Mouse (Mus musculus): ENCODE measurements around the gene Pitx1. TPM values are rescaled to one million over a fixed set of nuclear protein-coding genes. Genes with fewer than 3 reads are reported as not detected.

The Pitx1 gene
- polyA plus RNA-seq, 1 experiment from 2014 or later, result not detected

DNA sequence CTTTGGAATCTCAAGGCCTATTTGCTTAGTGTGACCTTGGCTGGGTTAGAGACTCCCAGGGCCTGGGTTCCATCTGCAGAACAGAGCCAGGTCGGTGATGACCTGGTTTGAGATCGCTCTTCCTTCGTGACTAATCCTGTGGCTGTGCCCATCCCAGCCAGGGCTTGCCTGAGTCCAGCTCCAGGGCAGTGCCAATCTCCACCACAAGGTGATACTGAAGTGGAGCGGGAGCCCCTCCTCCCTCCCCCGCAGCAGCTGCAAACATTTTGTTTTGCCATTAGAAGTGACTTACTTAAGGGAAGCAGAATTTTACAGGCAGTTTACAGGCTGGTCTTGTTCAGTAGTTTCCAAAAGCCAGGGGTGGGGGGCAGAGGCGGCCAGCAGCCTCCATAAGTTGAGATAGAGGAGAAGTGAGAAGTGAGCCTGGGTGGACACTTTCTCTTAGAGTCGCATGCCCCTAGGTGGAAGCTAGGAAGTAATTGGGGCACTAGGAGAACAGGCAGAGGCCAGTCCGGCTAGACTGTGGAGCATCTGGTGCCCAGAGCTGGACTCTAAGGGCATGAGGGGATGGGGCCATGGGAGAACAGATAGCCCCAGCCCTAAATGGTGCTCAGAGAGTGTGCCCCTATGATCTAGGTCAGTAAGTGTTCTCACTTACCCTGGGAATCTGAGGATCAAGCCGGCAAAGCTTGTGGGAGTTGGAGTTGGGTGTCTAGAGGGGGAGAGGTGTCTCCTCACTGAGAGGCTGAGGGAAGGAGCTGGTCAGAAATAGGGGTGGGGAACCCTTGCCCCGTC, 11.6 kb downstream of the Pitx1 start:
- Histone ChIP-seq H3K9ac (replicated peaks; ENCODE audit: low read depth) (no peak overlapping the region), H3K4me1 (ENCODE audit: insufficient read depth, low read depth, low read length) (no peaks in the 10 kb centered on the region), H3K4me2 (replicated peaks; ENCODE audit: low read depth, low read length) (no peak overlapping the region), H3K9me3 (ENCODE audit: low read length) (no peaks in the 10 kb centered on the region), H3K27ac (ENCODE audit: low read length) (no peak overlapping the region), H3K4me3 (ENCODE audit: low read depth, low read length) (no peak overlapping the region), H3K27me3 (replicated peaks; ENCODE audit: insufficient read depth, low read length) (peaks cover 59% of the 10 kb centered on the region), H3K36me3 (ENCODE audit: insufficient read depth, low read length) (no peaks in the 10 kb centered on the region)
- WGBS, result 16% methylated on average over 10 of the region's 10 CpGs
- ATAC-seq (no peak), DNase-seq (ENCODE audit: low spot score) (no peak)
- peak; percentile 37 for TF ChIP-seq CTCF (IDR thresholded peaks at IDR 0.05)
- TF ChIP-seq EP300 (IDR thresholded peaks at IDR 0.05), result no peak

DNA sequence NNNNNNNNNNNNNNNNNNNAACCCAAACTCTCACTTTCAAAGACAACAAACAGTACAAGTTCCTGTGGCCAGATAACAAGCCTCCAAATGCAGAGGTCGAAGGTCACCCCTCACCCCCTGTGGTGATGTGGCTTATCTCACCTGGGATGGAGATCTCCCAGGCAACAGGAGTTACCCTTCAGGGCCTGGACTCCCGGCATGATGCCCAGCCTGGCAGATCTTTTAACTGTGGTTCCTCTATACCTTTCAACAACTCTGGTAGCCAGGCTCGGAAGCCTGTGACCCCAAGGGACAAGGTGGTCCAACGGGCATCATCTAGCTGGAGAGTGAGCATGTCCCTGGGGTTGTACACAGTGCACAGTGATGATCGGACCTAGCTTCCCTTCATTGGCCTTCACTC, 13.5 kb downstream of the Pitx1 start:
- Histone ChIP-seq H3K27me3 (replicated peaks; ENCODE audit: insufficient read depth, low read length) (peaks cover 41% of the 10 kb centered on the region), H3K4me2 (replicated peaks; ENCODE audit: low read depth, low read length) (no peak overlapping the region), H3K36me3 (ENCODE audit: insufficient read depth, low read length) (no peaks in the 10 kb centered on the region), H3K4me1 (ENCODE audit: insufficient read depth, low read depth, low read length) (no peaks in the 10 kb centered on the region), H3K9ac (replicated peaks; ENCODE audit: low read depth) (no peak overlapping the region), H3K9me3 (ENCODE audit: low read length) (no peaks in the 10 kb centered on the region), H3K27ac (ENCODE audit: low read length) (no peak overlapping the region), H3K4me3 (ENCODE audit: low read depth, low read length) (no peak overlapping the region)
- no peak for DNase-seq (ENCODE audit: low spot score)
- TF ChIP-seq EP300 (IDR thresholded peaks at IDR 0.05), result no peak
- TF ChIP-seq CTCF (IDR thresholded peaks at IDR 0.05), result no peak
- WGBS, result 59% methylated on average over 5 of the region's 5 CpGs
- ATAC-seq, result no peak

DNA sequence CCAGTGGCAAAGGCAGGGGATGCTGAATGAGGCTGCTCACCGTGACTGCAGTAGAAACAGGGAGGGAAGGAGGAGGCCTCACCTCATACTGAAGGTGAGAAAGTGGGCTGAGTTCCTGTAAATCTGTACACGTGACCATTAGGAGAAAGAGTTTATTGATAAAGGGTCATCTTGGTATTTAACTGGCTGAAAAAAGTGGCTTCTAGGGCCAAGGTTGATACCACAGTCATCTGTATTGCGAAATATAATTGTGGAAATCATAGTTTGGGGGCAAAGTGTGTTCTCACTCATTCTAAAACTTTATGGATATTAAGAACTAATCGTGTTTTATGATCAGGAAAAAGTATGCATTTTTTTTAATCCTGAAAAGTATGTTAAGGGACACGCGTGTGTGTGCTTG, 21.2 kb downstream of the Pitx1 start:
- WGBS, result 81% methylated on average over 6 of the region's 6 CpGs
- H3K27ac ChIP-seq (ENCODE audit: low read length), result no peak overlapping the region
- no peaks in the 10 kb centered on the region for H3K27me3 ChIP-seq (replicated peaks; ENCODE audit: insufficient read depth, low read length)
- H3K4me2 ChIP-seq (replicated peaks; ENCODE audit: low read depth, low read length), result no peak overlapping the region
- no peaks in the 10 kb centered on the region for H3K9me3 ChIP-seq (ENCODE audit: low read length)
- H3K4me1 ChIP-seq (ENCODE audit: insufficient read depth, low read depth, low read length), result no peaks in the 10 kb centered on the region
- TF ChIP-seq EP300 (IDR thresholded peaks at IDR 0.05) (no peak), CTCF (IDR thresholded peaks at IDR 0.05) (no peak)
- H3K36me3 ChIP-seq (ENCODE audit: insufficient read depth, low read length), result no peaks in the 10 kb centered on the region
- no peak overlapping the region for H3K4me3 ChIP-seq (ENCODE audit: low read depth, low read length)
- H3K9ac ChIP-seq (replicated peaks; ENCODE audit: low read depth), result no peak overlapping the region
- no peak for DNase-seq (ENCODE audit: low spot score)
- ATAC-seq, result no peak

DNA sequence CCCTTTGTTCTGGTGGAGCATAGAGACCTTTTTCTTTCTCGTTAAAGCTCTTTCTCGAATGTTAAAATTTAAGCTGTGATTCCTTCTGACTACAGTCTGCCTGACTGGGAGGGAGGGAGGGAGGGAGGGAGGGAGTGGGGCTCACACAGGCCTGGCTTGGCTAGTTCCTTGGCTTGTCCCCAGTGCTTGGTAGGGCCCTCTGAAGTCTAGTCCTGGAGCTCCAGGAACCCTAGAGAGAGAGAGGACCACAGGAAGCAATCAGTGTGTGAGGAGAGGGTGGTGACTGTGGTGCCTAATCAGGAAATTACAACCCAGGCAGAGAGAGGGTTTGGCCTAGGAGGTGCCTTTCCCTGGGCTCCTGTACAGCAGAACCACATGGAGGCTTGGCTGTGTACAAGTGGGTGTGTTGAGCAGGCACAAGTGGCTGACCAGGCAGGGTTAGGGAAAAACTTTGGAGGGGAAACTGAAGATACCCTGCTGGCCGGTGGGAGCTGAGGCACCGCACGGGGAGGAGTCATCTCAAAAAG, 22.4 kb downstream of the Pitx1 start:
- ATAC-seq, result no peak

DNA sequence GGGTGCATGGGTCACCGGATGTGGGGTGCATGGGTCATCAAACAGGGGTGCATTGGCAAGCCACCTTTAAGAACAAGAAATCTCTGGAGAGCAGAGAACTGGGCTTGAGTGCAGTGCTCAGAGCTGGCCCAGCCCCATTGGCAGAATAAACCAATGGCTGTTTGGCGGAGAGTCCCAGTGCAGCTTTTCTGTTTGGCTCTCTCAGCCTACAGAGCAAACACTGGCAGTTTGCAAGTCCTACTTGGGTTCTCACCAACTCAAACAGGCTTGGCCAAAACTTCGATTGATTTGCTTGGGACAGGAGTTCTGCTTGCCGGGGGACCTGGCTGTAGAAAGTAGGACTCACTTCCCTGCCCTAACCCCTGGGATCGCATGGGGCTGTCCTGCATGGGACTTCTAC, 25.0 kb downstream of the Pitx1 start:
- WGBS, result 51% methylated on average over 5 of the region's 5 CpGs
- H3K4me2 ChIP-seq (replicated peaks; ENCODE audit: low read depth, low read length), result no peak overlapping the region
- H3K4me3 ChIP-seq (ENCODE audit: low read depth, low read length), result no peak overlapping the region
- no peaks in the 10 kb centered on the region for H3K36me3 ChIP-seq (ENCODE audit: insufficient read depth, low read length)
- TF ChIP-seq CTCF (IDR thresholded peaks at IDR 0.05) (no peak), EP300 (IDR thresholded peaks at IDR 0.05) (no peak)
- no peaks in the 10 kb centered on the region for H3K27me3 ChIP-seq (replicated peaks; ENCODE audit: insufficient read depth, low read length)
- ATAC-seq (peak; percentile 62; the same call in 1 of the 2 replicates), DNase-seq (ENCODE audit: low spot score) (peak; percentile 27)
- no peak overlapping the region for H3K9ac ChIP-seq (replicated peaks; ENCODE audit: low read depth)
- H3K27ac ChIP-seq (ENCODE audit: low read length), result no peak overlapping the region
- H3K4me1 ChIP-seq (ENCODE audit: insufficient read depth, low read depth, low read length), result no peaks in the 10 kb centered on the region
- H3K9me3 ChIP-seq (ENCODE audit: low read length), result no peaks in the 10 kb centered on the region

More for the DNA sequence above, 22.4 kb downstream of the Pitx1 start:
- Histone ChIP-seq H3K4me2 (replicated peaks; ENCODE audit: low read depth, low read length) (no peak overlapping the region), H3K27me3 (replicated peaks; ENCODE audit: insufficient read depth, low read length) (no peaks in the 10 kb centered on the region), H3K36me3 (ENCODE audit: insufficient read depth, low read length) (no peaks in the 10 kb centered on the region), H3K4me1 (ENCODE audit: insufficient read depth, low read depth, low read length) (no peaks in the 10 kb centered on the region), H3K27ac (ENCODE audit: low read length) (no peak overlapping the region), H3K9me3 (ENCODE audit: low read length) (no peaks in the 10 kb centered on the region), H3K4me3 (ENCODE audit: low read depth, low read length) (no peak overlapping the region), H3K9ac (replicated peaks; ENCODE audit: low read depth) (no peak overlapping the region)
- 53% methylated on average over 5 of the region's 5 CpGs for WGBS
- DNase-seq (ENCODE audit: low spot score), result no peak
- TF ChIP-seq CTCF (IDR thresholded peaks at IDR 0.05) (no peak), EP300 (IDR thresholded peaks at IDR 0.05) (no peak)

DNA sequence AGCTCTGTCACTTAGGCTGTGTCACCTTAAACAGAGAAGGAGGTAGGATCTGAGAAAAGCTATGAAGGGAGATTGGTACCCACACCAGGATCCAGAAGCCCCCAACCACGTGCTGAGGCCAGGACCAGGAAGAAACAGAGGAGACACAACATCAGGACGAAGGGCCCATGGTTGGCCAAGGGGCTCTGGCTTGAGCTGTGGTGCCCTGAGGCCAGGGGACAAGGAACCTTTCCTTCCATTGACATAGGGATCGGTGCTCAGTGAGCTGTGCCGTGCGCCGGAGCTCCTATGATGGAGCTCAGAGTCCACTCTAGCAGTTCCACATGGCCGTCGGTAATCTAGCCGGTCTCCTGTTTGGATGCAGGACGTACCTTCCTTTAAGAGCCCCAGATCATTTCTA, 26.3 kb downstream of the Pitx1 start:
- Histone ChIP-seq H3K36me3 (ENCODE audit: insufficient read depth, low read length) (no peaks in the 10 kb centered on the region), H3K4me2 (replicated peaks; ENCODE audit: low read depth, low read length) (no peak overlapping the region), H3K27ac (ENCODE audit: low read length) (no peak overlapping the region), H3K4me3 (ENCODE audit: low read depth, low read length) (no peak overlapping the region), H3K9me3 (ENCODE audit: low read length) (no peaks in the 10 kb centered on the region), H3K4me1 (ENCODE audit: insufficient read depth, low read depth, low read length) (no peaks in the 10 kb centered on the region), H3K27me3 (replicated peaks; ENCODE audit: insufficient read depth, low read length) (no peaks in the 10 kb centered on the region), H3K9ac (replicated peaks; ENCODE audit: low read depth) (no peak overlapping the region)
- no peak for ATAC-seq
- 92% methylated on average over 10 of the region's 10 CpGs for WGBS
- TF ChIP-seq EP300 (IDR thresholded peaks at IDR 0.05) (no peak), CTCF (IDR thresholded peaks at IDR 0.05) (no peak)
- no peak for DNase-seq (ENCODE audit: low spot score)
